Mouse (Mus musculus) adrenal gland, adult 18-20 months (tissue): ENCODE data around the gene Mlh3. TPM values are rescaled to one million over a fixed set of nuclear protein-coding genes. Genes with fewer than 3 reads are reported as not detected.
A peak's percentile ranks its signal among the peaks of the same experiment; 100 is the strongest.
"Not testable (repeated sequence)": the region's sequence is repeated elsewhere in the genome, so short reads cannot be mapped to it uniquely, and the experiment has no call there.

ENCODE experiments used
- DNase-seq, 2 experiments: peaks; one replicate each; pipeline ENCODE4 v3.0.0; 2021 to 2022; ENCODE audit warnings: low spot score in 2 of 2
- total RNA-seq, 2 experiments: library from RNA; stranded (reverse); gene quantifications; 1 replicate in 1 of 2; 2 replicates in 1 of 2; pipeline ENCODE4 v1.2.3; 2021

Gene Mlh3
- total RNA-seq, 2 experiments from 2014 or later: 8.0 to 9.2 TPM

DNA sequence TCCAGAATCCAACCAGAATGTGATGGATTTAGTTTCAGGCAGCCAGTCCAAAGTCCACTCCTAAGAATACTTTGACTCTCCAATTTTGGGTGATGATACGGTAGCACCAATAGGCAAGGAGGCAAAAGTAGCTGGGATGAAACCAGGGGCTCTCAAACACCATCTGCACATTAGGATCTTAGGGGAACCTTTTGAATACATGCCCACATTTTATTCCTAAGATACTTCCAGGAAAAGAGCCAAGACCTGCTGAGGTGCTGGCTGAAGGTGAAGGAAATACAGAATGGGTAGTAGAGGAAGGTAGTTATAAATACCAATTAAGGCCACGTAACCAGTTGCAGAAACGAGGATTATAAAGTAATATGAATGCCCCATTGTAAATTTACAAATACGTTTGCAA, 11.4 kb upstream of the Mlh3 start:
- not testable (repeated sequence) for DNase-seq

DNA sequence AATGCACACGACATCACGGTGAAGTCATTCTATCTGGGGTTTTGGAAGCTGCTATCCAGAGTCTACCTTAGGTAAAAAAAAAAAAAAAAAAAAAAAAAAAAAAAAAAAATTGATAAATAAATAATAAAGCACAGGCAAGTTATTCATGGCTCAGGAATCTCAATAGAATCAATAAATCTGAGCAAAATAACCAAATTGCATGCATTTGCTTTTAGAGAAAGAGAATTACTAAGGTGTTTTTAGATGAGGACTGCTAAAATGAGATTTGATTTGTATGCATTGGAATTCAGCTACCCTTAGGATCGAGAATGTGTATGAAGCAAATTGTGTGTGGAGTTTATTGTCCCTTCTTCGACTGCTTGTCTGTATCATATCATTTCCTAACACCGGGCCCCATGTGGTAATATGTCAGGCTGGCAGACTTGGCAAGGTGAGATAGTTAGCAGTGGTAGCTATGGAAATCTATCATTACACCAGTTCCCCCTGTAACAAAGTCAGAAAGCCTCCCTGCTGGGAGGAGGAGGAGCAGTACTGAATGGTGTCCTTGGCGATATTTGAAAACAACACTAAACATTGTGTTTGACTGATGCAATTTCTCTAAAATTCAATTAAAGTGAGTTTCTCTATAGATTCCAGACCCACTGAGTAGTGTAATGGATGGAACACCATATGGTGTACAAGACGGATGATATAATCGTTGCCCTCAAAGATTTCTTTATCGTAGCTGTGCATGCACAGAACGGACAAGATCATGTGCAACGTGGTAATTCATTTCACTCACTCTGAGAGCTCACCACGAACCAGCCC, 10.6 kb upstream of the Mlh3 start:
- DNase-seq: no peak

- DNase-seq: peak; percentile 95
These were observed 9.9 kb upstream of the Mlh3 start for GRCm38 (mm10) chr12:85280105-85280844.

DNA sequence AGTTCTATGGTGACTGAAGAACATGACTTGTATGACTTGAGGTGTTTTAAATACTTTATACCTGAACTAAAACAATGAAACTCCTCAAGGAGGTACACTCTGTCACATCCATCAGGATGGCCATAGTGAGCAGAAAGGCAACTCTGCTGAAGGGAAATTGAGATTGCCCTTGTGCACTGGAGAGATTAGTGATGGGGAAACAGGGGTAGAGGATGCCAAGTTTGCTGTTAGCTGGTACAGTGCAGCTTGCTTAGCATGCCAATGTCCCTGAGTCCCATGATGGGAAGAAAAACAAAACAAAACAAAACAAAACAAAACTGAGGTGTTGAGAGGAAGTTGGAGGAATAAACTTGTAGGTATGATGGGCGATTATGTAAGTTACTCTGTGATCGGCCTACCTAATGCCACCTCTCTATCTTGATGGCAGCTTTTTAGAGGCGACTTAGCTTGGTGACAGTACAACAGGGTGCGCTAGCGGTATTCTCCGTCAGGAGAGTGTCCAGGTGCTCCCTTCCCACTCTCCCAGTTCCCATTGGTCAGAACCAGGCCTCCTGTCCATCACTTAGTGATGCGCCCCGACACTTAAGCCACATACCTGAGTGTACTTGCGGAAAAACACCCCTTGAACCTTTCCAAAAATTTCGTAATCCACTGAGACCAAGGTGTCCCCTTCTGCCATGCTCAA, 9.1 kb upstream of the Mlh3 start:
- no peak for DNase-seq

DNA sequence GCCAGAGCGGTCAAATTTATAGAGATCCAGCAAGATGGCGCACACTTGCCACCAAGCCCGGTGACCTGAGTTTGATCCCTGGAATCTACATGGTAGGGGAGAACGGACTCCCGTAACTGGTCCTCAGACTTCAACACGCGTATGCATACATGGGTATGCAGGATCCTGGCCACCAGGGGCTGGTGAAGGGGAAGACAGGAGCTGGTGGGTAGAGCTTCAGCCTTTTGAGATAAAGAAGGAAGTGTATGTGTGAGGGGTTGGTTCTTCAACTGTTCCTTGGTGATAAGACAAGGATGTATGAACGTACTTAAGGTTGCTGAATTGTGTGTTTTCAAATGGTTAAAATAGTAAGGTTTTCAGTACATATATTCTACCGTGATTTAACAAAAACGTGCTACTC, 8.5 kb upstream of the Mlh3 start:
- no peak for DNase-seq

GRCm38 (mm10) chr12:85276273-85276672, 5.9 kb upstream of the Mlh3 start:
- no peak for DNase-seq

DNA sequence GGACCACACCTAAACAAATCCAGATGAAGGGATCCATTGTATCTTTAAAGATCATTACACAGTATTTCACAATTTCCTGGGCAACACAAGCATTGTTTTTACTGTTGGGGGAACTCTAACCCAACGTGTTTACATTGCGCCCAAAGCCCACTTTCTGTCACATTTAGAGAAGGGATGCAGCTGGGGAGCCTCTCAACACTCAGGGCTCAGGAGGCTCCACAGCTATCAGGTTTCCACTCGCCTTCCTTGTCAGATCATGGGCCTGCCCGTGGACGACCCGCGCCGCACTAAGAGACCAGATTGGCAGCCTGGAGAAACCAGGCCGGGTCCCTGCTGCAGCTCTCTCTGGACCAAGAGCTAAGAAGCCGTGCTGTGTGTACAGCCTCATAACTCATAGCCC, 3.1 kb upstream of the Mlh3 start:
- no peak for DNase-seq

- DNase-seq: no peak
These were observed 1.4 kb upstream of the Mlh3 start for GRCm38 (mm10) chr12:85271843-85272206.

DNA sequence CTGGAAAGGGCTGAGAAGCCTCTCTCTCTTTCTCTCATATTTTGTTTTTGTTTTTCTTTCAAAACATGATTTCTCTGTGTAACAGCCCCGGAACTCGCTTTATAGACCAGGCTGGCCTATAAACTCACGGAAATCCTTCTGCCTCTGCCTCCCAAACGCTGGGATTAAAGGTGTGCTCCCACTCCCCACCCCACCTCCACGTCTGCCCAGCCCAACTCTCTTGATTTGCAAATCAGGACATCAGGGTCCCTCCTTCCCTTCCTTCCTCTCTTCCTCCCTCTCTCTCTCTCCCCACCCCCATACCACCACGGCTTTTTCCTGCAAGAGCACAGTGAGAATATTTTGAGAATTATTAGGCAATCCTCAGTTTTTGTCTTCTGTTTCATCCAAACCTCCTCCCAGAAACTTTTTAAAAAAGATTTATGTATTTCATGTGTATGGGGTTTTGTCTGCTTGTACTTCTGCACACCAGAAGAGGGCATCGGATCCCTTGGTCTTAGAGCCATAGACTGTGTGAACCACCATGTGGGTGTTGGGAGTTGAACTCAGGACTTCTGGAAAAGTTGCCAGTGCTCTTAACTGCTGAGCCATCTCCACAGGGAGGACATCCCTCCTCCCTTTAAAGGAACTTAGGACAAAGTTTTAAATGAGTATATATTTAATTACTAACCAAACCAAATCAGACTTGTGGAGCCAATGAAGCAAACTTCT, 888 bp upstream of the Mlh3 start:
- DNase-seq: no peak

- DNase-seq: no peak
These were observed 578 bp downstream of the Mlh3 start for GRCm38 (mm10) chr12:85269821-85270220.

DNA sequence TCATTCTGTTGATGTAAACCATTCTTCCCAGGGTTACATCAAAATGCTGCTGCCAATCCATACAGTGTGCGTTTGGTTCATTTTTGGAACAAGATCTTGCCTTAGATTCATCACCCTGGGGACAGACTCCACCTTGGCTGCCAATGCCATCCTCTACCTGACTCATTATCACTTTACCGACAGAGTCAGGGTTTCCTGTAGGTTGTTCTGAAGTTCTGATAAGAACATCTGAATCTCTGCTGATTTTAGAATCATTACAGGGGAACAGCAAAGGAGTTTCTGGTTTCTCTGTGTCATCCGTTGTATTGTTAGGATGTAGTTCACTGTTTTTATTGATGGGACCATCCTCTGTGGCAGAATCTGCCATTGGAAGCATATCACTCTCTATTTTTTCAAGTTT, 4.2 kb downstream of the Mlh3 start:
- no peak for DNase-seq

DNA sequence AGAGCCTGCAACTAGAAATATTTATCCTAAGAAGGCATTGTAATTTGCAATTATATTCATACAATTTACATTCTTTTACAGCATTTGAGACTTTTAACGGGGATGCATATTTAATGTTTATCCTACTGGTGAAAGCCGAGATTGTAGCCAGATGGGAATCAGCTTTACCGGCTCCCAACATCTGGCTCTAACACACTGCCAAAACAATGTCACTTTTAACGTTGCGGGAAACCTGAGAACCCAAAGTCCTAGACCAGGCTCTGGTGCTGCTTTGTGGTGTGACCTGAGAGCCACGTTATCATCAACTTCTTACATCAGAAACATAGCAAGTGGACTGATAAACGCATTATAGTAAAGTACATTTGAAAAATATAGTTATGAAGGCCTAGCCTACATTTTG, 5.5 kb downstream of the Mlh3 start:
- no peak for DNase-seq

- DNase-seq: no peak
These were observed 5.9 kb downstream of the Mlh3 start for GRCm38 (mm10) chr12:85264531-85264930.

DNA sequence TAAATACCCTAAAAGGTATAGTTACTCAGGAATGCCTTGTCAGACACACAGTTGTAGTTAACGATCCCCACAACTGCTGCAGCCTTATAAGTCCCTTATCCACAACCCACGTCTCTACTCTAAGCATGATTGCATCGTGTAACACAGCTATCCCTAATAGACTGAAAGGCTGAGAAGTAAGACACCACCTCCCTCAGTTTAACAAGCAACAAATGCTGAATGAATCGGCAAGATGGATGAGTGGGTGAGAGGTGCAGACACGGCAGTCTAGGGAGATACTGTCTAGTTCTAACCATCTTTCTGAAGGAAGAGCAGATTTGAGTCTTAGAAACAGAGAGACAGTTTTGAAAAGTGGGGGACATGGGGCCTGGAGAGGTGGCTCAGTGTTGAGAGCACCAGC, 7.2 kb downstream of the Mlh3 start:
- DNase-seq: no peak

- DNase-seq: no peak
These were observed 7.9 kb downstream of the Mlh3 start for GRCm38 (mm10) chr12:85262489-85262888.

- DNase-seq: no peak
These were observed 13.3 kb downstream of the Mlh3 start for GRCm38 (mm10) chr12:85257008-85257639.

DNA sequence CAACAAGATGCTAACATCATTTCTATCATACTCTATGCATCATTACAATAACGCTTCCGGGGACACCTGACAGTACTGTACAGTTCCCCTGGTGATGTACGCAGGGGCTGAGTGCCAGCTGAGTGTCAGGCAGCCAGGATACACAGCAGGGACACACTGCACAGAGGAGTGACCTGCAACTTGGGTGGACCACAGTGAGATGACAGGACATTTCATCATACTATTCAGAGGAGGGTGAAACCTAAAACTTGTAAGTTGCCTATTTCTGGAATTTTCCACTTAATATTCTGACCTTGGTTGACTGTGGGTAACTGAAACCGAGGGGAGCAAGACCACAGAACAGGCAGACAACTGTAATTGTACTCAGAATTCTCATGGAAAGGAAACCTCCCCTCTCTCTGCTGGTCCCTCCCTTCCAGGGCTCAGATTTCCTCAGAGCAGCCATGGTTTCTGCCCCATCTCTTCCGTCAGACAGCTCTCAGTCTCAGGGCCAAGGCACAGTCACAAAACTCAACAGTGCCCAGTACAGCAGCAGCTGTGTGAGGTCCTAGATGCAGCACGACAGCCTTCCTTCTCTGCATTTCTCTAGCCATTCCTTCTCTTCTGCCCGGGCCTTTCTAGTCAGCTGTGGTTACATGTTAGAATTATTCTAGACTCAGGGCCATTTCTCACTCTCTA, 14.2 kb downstream of the Mlh3 start:
- DNase-seq: no peak

DNA sequence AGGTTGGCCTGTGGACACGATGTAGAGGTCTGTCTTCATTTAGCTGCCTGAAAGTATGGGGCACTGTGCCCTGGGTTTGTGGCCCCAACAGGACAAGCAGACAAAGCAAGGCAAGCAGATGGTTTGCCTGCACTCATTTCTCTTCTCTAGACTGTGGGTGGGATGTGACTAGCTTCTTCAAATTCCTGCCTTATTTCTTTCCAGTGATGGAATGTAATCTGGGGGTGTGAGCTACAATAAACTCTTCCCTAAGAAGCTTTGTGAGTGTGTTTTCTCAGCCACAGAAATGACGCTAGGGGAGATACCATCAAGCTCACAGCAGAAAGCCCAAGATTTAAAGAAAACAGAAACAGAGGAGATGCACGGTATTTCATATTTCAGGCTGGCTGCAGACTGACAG, 18.3 kb downstream of the Mlh3 start:
- no peak for DNase-seq

GRCm38 (mm10) chr12:85237553-85237952, 32.8 kb downstream of the Mlh3 start:
- no peak for DNase-seq
